Mouse (Mus musculus) kidney, postnatal 0 days (tissue): Measurements from ENCODE around the gene Tial1. TPM values are rescaled to one million over a fixed set of nuclear protein-coding genes. Genes with fewer than 3 reads are reported as not detected.

Experiments
- ATAC-seq: fragments of 200-750 bp; cut with Nextera tagmentation; replicated peaks from 2 replicates; pipeline ENCODE4 v1.8.0; 2017; ENCODE audit warnings: low read depth, moderate number of reproducible peaks, moderate TSS enrichment, moderate library complexity; ENCODE audit not compliant: low FRiP score
- DNase-seq: peaks from one replicate; pipeline ENCODE4 v3.0.0-alpha.2; 2016; ENCODE audit warnings: low spot score
- H3K27ac ChIP-seq: fragments of 300-500 bp; sonication (generic); 2 replicates; pipeline ENCODE4 v1.5.1; 2014; ENCODE audit warnings: mild to moderate bottlenecking
- H3K27me3 ChIP-seq: fragments of 300-500 bp; sonication (generic); 2 replicates; pipeline ENCODE4 v1.6.1; 2014; ENCODE audit warnings: low read length, mixed read lengths; ENCODE audit not compliant: insufficient read depth
- H3K36me3 ChIP-seq: fragments of 300-500 bp; sonication (generic); 2 replicates; pipeline ENCODE4 v1.6.1; 2014; ENCODE audit warnings: low read length, mixed read lengths; ENCODE audit not compliant: insufficient read depth
- H3K4me1 ChIP-seq: fragments of 300-500 bp; sonication (generic); replicated peaks from 2 replicates; pipeline ENCODE4 v1.6.1; 2014; ENCODE audit warnings: antibody characterized with exemption, low read length, mixed read lengths; ENCODE audit not compliant: insufficient read depth
- H3K4me2 ChIP-seq: fragments of 300-500 bp; sonication (generic); 2 replicates; pipeline ENCODE4 v1.6.1; 2014; ENCODE audit warnings: mild to moderate bottlenecking, low read length, moderate library complexity, mixed read lengths
- H3K4me3 ChIP-seq: fragments of 300-500 bp; sonication (generic); replicated peaks from 2 replicates; pipeline ENCODE4 v1.5.1; 2014; ENCODE audit warnings: low read depth, low read length
- H3K9ac ChIP-seq: fragments of 300-500 bp; sonication (generic); 2 replicates; pipeline ENCODE4 v1.6.1; 2014; ENCODE audit warnings: low read depth, low read length
- H3K9me3 ChIP-seq: fragments of 300-500 bp; sonication (generic); replicated peaks from 2 replicates; pipeline ENCODE4 v1.6.1; 2016; ENCODE audit warnings: low read length, inconsistent platforms, mixed read lengths
- CTCF ChIP-seq: IDR thresholded peaks from 2 replicates; pipeline ENCODE4 v1.5.1; 2016; ENCODE audit warnings: antibody characterized with exemption, low read depth, mild to moderate bottlenecking, moderate library complexity
- WGBS: fragments of 180-500 bp; shearing (Covaris S2); extraction: QIAGEN DNeasy Blood & Tissue Kit; methylation state at CpG from one replicate; pipeline ENCODE4 v1.1.7; 2014; 5-methylcytosine and 5-hydroxymethylcytosine counted together
- polyA plus RNA-seq: library from polyadenylated mRNA; unstranded; fragments of >200 nt; fragmentation: Nextera tagmentation; extraction: Ambion mirVana; gene quantifications from 2 replicates; pipeline ENCODE4 v1.2.1, GENCODE M21; 2015

Tial1 gene
- polyA plus RNA-seq, 1 experiment from 2014 or later, result 21.4 TPM

GRCm38 (mm10) chr7:128410708-128411413 is 50.7 kb downstream of the Tial1 start:
- DNase-seq (no peak), ATAC-seq (no peak)
- H3K27me3 ChIP-seq, result 0 out of 2 replicates have a peak, but pooled peaks cover 4% of the 10 kb centered on the region
- no peak overlapping the region for H3K27ac ChIP-seq
- no peaks in the 10 kb centered on the region for H3K9me3 ChIP-seq
- no peaks in the 10 kb centered on the region for H3K4me1 ChIP-seq
- no peak overlapping the region for H3K4me2 ChIP-seq
- no peaks in the 10 kb centered on the region for H3K36me3 ChIP-seq
- H3K4me3 ChIP-seq, result no peak overlapping the region
- H3K9ac ChIP-seq, result no peak overlapping the region
- 59% methylated on average over 11 of the region's 11 CpGs for WGBS
- TF ChIP-seq CTCF, result no peak

GRCm38 (mm10) chr7:128408265-128408664 is 53.3 kb downstream of the Tial1 start:
- 90% methylated on average over 5 of the region's 5 CpGs for WGBS
- DNase-seq (no peak), ATAC-seq (no peak)

GRCm38 (mm10) chr7:128403988-128404387 is 57.5 kb downstream of the Tial1 start:
- 94% methylated on average over 6 of the region's 6 CpGs for WGBS
- Histone ChIP-seq H3K27ac (no peak overlapping the region), H3K4me3 (no peak overlapping the region), H3K9ac (no peak overlapping the region), H3K4me1 (no peaks in the 10 kb centered on the region), H3K27me3 (no peaks in the 10 kb centered on the region), H3K4me2 (no peak overlapping the region), H3K9me3 (no peaks in the 10 kb centered on the region), H3K36me3 (no peaks in the 10 kb centered on the region)
- TF ChIP-seq CTCF, result no peak
- no peak for ATAC-seq
- no peak for DNase-seq

More at GRCm38 (mm10) chr7:128408265-128408664, 53.3 kb downstream of the Tial1 start:
- Histone ChIP-seq H3K4me1 (no peaks in the 10 kb centered on the region), H3K27me3 (no peaks in the 10 kb centered on the region), H3K4me3 (no peak overlapping the region), H3K36me3 (no peaks in the 10 kb centered on the region), H3K9me3 (no peaks in the 10 kb centered on the region), H3K9ac (no peak overlapping the region), H3K4me2 (no peak overlapping the region), H3K27ac (no peak overlapping the region)
- peak; percentile 25; the same call in 1 of the 2 replicates for TF ChIP-seq CTCF

- Histone ChIP-seq H3K4me3 (no peak overlapping the region), H3K4me1 (no peaks in the 10 kb centered on the region), H3K27ac (no peak overlapping the region), H3K9ac (no peak overlapping the region), H3K36me3 (no peaks in the 10 kb centered on the region), H3K9me3 (no peaks in the 10 kb centered on the region), H3K4me2 (no peak overlapping the region), H3K27me3 (no peaks in the 10 kb centered on the region)
- no peak for ATAC-seq
- 54% methylated on average over 6 of the region's 6 CpGs for WGBS
- no peak for DNase-seq
- no peak for TF ChIP-seq CTCF
These were observed 57.9 kb downstream of the Tial1 start for GRCm38 (mm10) chr7:128403586-128403985.

GRCm38 (mm10) chr7:128403128-128403527 is 58.4 kb downstream of the Tial1 start:
- TF ChIP-seq CTCF, result no peak
- WGBS, result 38% methylated on average over 10 of the region's 10 CpGs
- Histone ChIP-seq H3K4me2 (no peak overlapping the region), H3K27me3 (no peaks in the 10 kb centered on the region), H3K4me3 (no peak overlapping the region), H3K36me3 (no peaks in the 10 kb centered on the region), H3K9ac (no peak overlapping the region), H3K27ac (no peak overlapping the region), H3K9me3 (no peaks in the 10 kb centered on the region), H3K4me1 (no peaks in the 10 kb centered on the region)
- DNase-seq (no peak), ATAC-seq (no peak)

GRCm38 (mm10) chr7:128402577-128402976 is 58.9 kb downstream of the Tial1 start:
- Histone ChIP-seq H3K4me1 (no peaks in the 10 kb centered on the region), H3K4me3 (no peak overlapping the region), H3K9ac (no peak overlapping the region), H3K36me3 (no peaks in the 10 kb centered on the region), H3K9me3 (no peaks in the 10 kb centered on the region), H3K27ac (no peak overlapping the region), H3K4me2 (no peak overlapping the region), H3K27me3 (no peaks in the 10 kb centered on the region)
- no peak for DNase-seq
- no peak for ATAC-seq
- 81% methylated on average over 8 of the region's 8 CpGs for WGBS
- no peak for TF ChIP-seq CTCF
